Mouse (Mus musculus) intestine, embryonic 16.5 days (tissue): Measurements from ENCODE around the gene Adamts13. TPM values are rescaled to one million over a fixed set of nuclear protein-coding genes. Genes with fewer than 3 reads are reported as not detected.

Experiments
- ATAC-seq: fragments of 200-750 bp; cut with Nextera tagmentation; 2 replicates; pipeline ENCODE4 v1.8.0; 2017; ENCODE audit warnings: moderate TSS enrichment, moderate library complexity
- H3K27ac ChIP-seq: fragments of 300-500 bp; sonication (generic); 2 replicates; pipeline ENCODE4 v1.5.1; 2014; ENCODE audit warnings: mild to moderate bottlenecking, low read length
- H3K27me3 ChIP-seq: fragments of 300-500 bp; sonication (generic); replicated peaks from 2 replicates; pipeline ENCODE4 v1.6.1; 2014; ENCODE audit warnings: low read length, control low read depth, mixed read lengths; ENCODE audit not compliant: control insufficient read depth, insufficient read depth
- H3K36me3 ChIP-seq: fragments of 300-500 bp; sonication (generic); 2 replicates; pipeline ENCODE4 v1.6.1; 2014; ENCODE audit warnings: low read length, control low read depth; ENCODE audit not compliant: control insufficient read depth, insufficient read depth
- H3K4me1 ChIP-seq: fragments of 300-500 bp; sonication (generic); 2 replicates; pipeline ENCODE4 v1.6.1; 2014; ENCODE audit warnings: low read length, control low read depth, mixed read lengths; ENCODE audit not compliant: control insufficient read depth, insufficient read depth
- H3K4me2 ChIP-seq: fragments of 300-500 bp; sonication (generic); 2 replicates; pipeline ENCODE4 v1.6.1; 2014; ENCODE audit warnings: low read depth, low read length, control low read depth
- H3K4me3 ChIP-seq: fragments of 300-500 bp; sonication (generic); 2 replicates; pipeline ENCODE4 v1.5.1; 2014; ENCODE audit warnings: mild to moderate bottlenecking, low read length
- H3K9ac ChIP-seq: fragments of 300-500 bp; sonication (generic); 2 replicates; pipeline ENCODE4 v1.6.1; 2014; ENCODE audit warnings: low read depth, low read length
- H3K9me3 ChIP-seq: fragments of 300-500 bp; sonication (generic); 2 replicates; pipeline ENCODE4 v1.6.1; 2016; ENCODE audit warnings: low read length, control low read depth; ENCODE audit not compliant: control insufficient read depth
- WGBS: fragments of 180-500 bp; shearing (Covaris S2); extraction: QIAGEN DNeasy Blood & Tissue Kit; methylation state at CpG from one replicate; pipeline ENCODE4 v1.1.7; 2014; 5-methylcytosine and 5-hydroxymethylcytosine counted together
- polyA plus RNA-seq: library from polyadenylated mRNA; unstranded; fragments of >200 nt; fragmentation: Nextera tagmentation; extraction: Ambion mirVana; gene quantifications from 2 replicates; pipeline ENCODE4 v1.2.1, GENCODE M21; 2015

Gene Adamts13
- polyA plus RNA-seq, 1 experiment from 2014 or later = 0.34 TPM

- Histone ChIP-seq H3K4me1 (no peaks in the 10 kb centered on the region), H3K27ac (peak overlapping the region; percentile 44), H3K4me2 (no peak overlapping the region), H3K36me3 (no peaks in the 10 kb centered on the region), H3K9ac (no peak overlapping the region), H3K27me3 (no peaks in the 10 kb centered on the region), H3K4me3 (no peak overlapping the region), H3K9me3 (no peaks in the 10 kb centered on the region)
- peak; percentile 86 for ATAC-seq
- 59% methylated on average over 3 of the region's 3 CpGs for WGBS
Observed at GRCm38 (mm10) chr2:26943253-26943652, 30.0 kb upstream of the Adamts13 start.

- no peak for ATAC-seq
- H3K4me3 ChIP-seq = no peak overlapping the region
- H3K4me2 ChIP-seq = no peak overlapping the region
- no peaks in the 10 kb centered on the region for H3K27me3 ChIP-seq
- WGBS = 87% methylated on average over 2 of the region's 2 CpGs
- no peaks in the 10 kb centered on the region for H3K9me3 ChIP-seq
- no peak overlapping the region for H3K9ac ChIP-seq
- H3K36me3 ChIP-seq = peaks cover 6% of the 10 kb centered on the region
- no peaks in the 10 kb centered on the region for H3K4me1 ChIP-seq
- H3K27ac ChIP-seq = no peak overlapping the region
Observed at GRCm38 (mm10) chr2:26950411-26950810, 22.8 kb upstream of the Adamts13 start.

- peaks cover 13% of the 10 kb centered on the region for H3K36me3 ChIP-seq
- WGBS = 88% methylated on average over 8 of the region's 8 CpGs
- no peak overlapping the region for H3K27ac ChIP-seq
- no peaks in the 10 kb centered on the region for H3K4me1 ChIP-seq
- no peaks in the 10 kb centered on the region for H3K27me3 ChIP-seq
- no peak overlapping the region for H3K4me2 ChIP-seq
- H3K4me3 ChIP-seq = no peak overlapping the region
- no peak overlapping the region for H3K9ac ChIP-seq
- no peak for ATAC-seq
- H3K9me3 ChIP-seq = no peaks in the 10 kb centered on the region
Observed at GRCm38 (mm10) chr2:26951346-26951905, 21.8 kb upstream of the Adamts13 start.

GRCm38 (mm10) chr2:26952193-26952592 lies 21.0 kb upstream of the Adamts13 start:
- Histone ChIP-seq H3K9me3 (no peaks in the 10 kb centered on the region), H3K9ac (no peak overlapping the region), H3K4me1 (no peaks in the 10 kb centered on the region), H3K36me3 (peaks cover 13% of the 10 kb centered on the region), H3K27me3 (no peaks in the 10 kb centered on the region), H3K27ac (no peak overlapping the region), H3K4me3 (no peak overlapping the region), H3K4me2 (no peak overlapping the region)
- WGBS = 85% methylated on average over 4 of the region's 4 CpGs
- ATAC-seq = no peak

- Histone ChIP-seq H3K27me3 (no peaks in the 10 kb centered on the region), H3K4me1 (no peaks in the 10 kb centered on the region), H3K4me2 (no peak overlapping the region), H3K27ac (no peak overlapping the region), H3K4me3 (no peak overlapping the region), H3K36me3 (peaks cover 14% of the 10 kb centered on the region), H3K9me3 (no peaks in the 10 kb centered on the region), H3K9ac (no peak overlapping the region)
- 82% methylated on average over 8 of the region's 8 CpGs for WGBS
- no peak for ATAC-seq
Observed at GRCm38 (mm10) chr2:26952866-26953265, 20.4 kb upstream of the Adamts13 start.

- H3K27me3 ChIP-seq = no peaks in the 10 kb centered on the region
- no peaks in the 10 kb centered on the region for H3K4me1 ChIP-seq
- no peak overlapping the region for H3K27ac ChIP-seq
- WGBS = 93% methylated on average over 2 of the region's 2 CpGs
- no peak overlapping the region for H3K4me2 ChIP-seq
- no peak for ATAC-seq
- peaks cover 15% of the 10 kb centered on the region for H3K36me3 ChIP-seq
- H3K9me3 ChIP-seq = no peaks in the 10 kb centered on the region
- H3K4me3 ChIP-seq = no peak overlapping the region
- no peak overlapping the region for H3K9ac ChIP-seq
Observed at GRCm38 (mm10) chr2:26954735-26955395, 18.4 kb upstream of the Adamts13 start.

DNA sequence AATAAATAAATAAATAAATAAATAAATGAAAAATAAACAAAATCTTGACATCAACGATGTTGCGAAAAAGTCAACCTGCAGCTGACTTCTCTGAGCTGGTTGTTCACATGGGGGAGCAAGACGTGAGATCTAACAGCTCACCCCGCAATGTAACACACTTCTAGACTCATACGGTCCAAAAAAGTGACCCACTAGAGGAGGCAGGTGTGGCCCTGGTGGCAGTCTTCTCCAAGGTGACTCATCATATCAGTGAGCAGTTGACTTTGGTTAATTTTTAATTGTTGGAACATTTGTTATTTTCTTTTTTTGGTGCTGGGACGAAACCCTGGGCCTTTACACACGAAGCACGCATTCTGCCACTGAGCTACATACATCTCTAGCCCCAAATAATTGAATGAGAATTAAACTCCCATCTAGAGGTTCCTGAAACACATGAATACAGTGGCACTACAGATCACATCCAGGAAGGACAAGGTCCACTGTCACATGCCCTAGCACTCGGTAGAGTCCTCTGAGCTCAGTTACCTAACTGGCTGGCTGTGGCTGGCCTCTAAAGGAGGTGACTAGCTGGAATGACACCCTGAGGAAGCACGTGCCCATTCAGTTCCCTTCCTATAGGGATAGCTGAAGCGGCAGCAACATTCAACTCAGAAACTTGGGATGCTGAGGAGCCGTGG lies 16.3 kb upstream of the Adamts13 start:
- Histone ChIP-seq H3K9me3 (no peaks in the 10 kb centered on the region), H3K27me3 (no peaks in the 10 kb centered on the region), H3K4me3 (no peak overlapping the region), H3K4me1 (peaks cover 3% of the 10 kb centered on the region), H3K36me3 (peaks cover 19% of the 10 kb centered on the region), H3K9ac (no peak overlapping the region), H3K27ac (peak overlapping the region; percentile 73), H3K4me2 (no peak overlapping the region)
- WGBS = 77% methylated on average over 12 of the region's 12 CpGs
- peak; percentile 95 for ATAC-seq

- ATAC-seq = peak; percentile 23
- H3K9ac ChIP-seq = no peak overlapping the region
- peaks cover 19% of the 10 kb centered on the region for H3K36me3 ChIP-seq
- peaks cover 7% of the 10 kb centered on the region for H3K4me1 ChIP-seq
- no peak overlapping the region for H3K4me2 ChIP-seq
- H3K9me3 ChIP-seq = no peaks in the 10 kb centered on the region
- 67% methylated on average over 2 of the region's 2 CpGs for WGBS
- H3K27ac ChIP-seq = peak overlapping the region; percentile 73
- H3K4me3 ChIP-seq = no peak overlapping the region
- no peaks in the 10 kb centered on the region for H3K27me3 ChIP-seq
Observed at GRCm38 (mm10) chr2:26957488-26957859, 15.7 kb upstream of the Adamts13 start.

GRCm38 (mm10) chr2:26960756-26961155 lies 12.5 kb upstream of the Adamts13 start:
- Histone ChIP-seq H3K4me2 (no peak overlapping the region), H3K9me3 (no peaks in the 10 kb centered on the region), H3K27ac (no peak overlapping the region), H3K4me1 (peaks cover 13% of the 10 kb centered on the region), H3K27me3 (no peaks in the 10 kb centered on the region), H3K4me3 (no peak overlapping the region), H3K36me3 (peaks cover 15% of the 10 kb centered on the region), H3K9ac (no peak overlapping the region)
- ATAC-seq = no peak
- WGBS = 74% methylated on average over 4 of the region's 4 CpGs
